Mouse (Mus musculus) cortical plate, adult 2 months (tissue): ENCODE results near the gene Pask. TPM values are rescaled to one million over a fixed set of nuclear protein-coding genes. Genes with fewer than 3 reads are reported as not detected.

Experiments used
- H3K27ac ChIP-seq: fragments of 200-500 bp; 2 replicates; pipeline ENCODE4 v1.5.1; 2012; ENCODE audit warnings: low read length, control low read depth, inconsistent platforms; ENCODE audit not compliant: insufficient read depth
- H3K4me1 ChIP-seq: fragments of 200-500 bp; 2 replicates; pipeline ENCODE4 v1.6.1; 2011; ENCODE audit warnings: low read length; ENCODE audit not compliant: control insufficient read depth, insufficient read depth
- H3K4me3 ChIP-seq: fragments of 200-500 bp; 2 replicates; pipeline ENCODE4 v1.5.1; 2011; ENCODE audit warnings: mild to moderate bottlenecking, low read length, control low read depth; ENCODE audit not compliant: insufficient read depth
- CTCF ChIP-seq: fragments of 200-500 bp; IDR thresholded peaks from 2 replicates; pipeline ENCODE4 v1.5.1; 2011; ENCODE audit warnings: mild to moderate bottlenecking, control low read depth, low read length; ENCODE audit not compliant: insufficient read depth; ENCODE audit errors: extremely low read depth
- POLR2A ChIP-seq: fragments of 200-500 bp; IDR thresholded peaks from 2 replicates; pipeline ENCODE4 v1.6.1; 2011; ENCODE audit warnings: mild to moderate bottlenecking, low read length, control low read depth; ENCODE audit not compliant: insufficient read depth; ENCODE audit errors: extremely low read depth
- polyA plus RNA-seq: library from polyadenylated mRNA; depleted of rRNA; stranded (reverse); fragments of >200 nt; gene quantifications from 2 replicates; pipeline ENCODE4 v1.2.3, GENCODE M21; 2012; rRNA removed

Pask gene
- polyA plus RNA-seq, 1 experiment: 6.4 TPM

- TF ChIP-seq POLR2A: no peak
- no peak for TF ChIP-seq CTCF
Observed at GRCm38 (mm10) chr1:93291591-93291990, 51.7 kb downstream of the Pask start.

DNA sequence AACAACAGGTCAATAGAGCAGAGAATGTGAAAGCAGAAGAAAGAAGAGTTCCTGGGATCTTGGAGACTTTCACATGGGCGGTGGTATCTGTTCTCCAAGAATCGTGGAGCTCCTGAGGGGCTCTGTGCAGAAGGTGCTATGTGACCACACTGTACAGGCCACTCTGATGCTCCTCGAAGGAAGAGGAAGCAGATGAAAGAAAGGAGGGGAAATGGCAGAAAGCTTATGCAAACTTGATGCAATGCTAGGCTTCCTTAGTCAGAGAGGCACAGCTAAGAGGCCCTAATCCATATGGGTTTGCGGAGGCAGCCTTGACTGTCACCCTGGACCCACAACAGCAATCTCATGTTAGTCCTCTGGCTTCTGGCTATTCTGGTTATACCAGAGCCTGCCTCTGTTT is 52.3 kb downstream of the Pask start:
- Histone ChIP-seq H3K4me1 (no peaks in the 10 kb centered on the region), H3K27ac (no peak overlapping the region), H3K4me3 (no peak overlapping the region)
- no peak for TF ChIP-seq POLR2A
- no peak for TF ChIP-seq CTCF

More at GRCm38 (mm10) chr1:93291591-93291990, 51.7 kb downstream of the Pask start:
- H3K4me1 ChIP-seq: no peaks in the 10 kb centered on the region
- H3K27ac ChIP-seq: no peak overlapping the region
- H3K4me3 ChIP-seq: no peak overlapping the region

DNA sequence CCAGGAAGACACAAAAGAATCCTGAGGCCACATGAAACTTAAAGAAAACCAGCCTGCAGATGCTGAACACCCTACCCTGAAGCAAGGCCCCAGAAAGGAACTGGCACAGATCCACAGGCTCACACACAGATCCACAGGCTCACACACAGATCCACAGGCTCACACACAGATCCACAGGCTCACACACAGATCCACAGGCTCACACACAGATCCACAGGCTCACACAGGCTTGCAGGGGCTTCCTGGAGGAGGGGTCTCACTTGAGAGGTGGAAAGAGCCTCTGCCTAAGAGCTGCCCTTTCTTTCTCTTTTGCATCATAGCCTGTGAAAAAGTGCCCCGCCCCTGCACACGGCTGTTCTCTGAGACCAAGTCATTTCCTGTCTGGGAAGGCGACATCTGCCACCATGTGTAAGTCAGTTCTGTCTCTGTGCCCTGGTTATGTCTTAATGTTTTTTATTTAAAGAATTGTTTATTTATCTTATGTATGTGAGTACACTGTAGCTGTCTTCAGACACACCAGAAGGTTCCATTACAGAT is 53.5 kb downstream of the Pask start:
- H3K4me1 ChIP-seq: no peaks in the 10 kb centered on the region
- H3K4me3 ChIP-seq: no peak overlapping the region
- H3K27ac ChIP-seq: no peak overlapping the region
- TF ChIP-seq POLR2A (no peak), CTCF (no peak)

DNA sequence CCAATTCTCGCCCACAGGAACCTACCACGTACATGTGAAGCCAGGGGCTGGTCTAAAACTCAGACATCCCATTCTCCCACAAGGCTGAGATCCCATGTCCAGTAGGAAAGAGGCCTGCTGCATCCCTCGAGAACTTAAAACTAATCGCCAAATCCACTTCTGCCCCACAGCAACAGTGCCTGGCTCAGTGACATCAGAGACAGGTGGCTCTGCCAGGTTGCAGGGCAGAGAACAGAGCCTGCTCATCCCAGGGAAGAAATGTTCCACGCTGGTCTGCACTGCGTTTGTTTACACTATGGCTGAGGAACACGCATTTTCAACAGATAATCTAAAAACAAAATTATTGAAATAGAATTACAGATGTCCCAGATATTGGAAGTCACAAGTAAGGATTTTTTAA is 66.2 kb downstream of the Pask start:
- TF ChIP-seq CTCF (no peak), POLR2A (no peak)
- no peak overlapping the region for H3K4me3 ChIP-seq
- H3K27ac ChIP-seq: no peak overlapping the region
- H3K4me1 ChIP-seq: no peaks in the 10 kb centered on the region

GRCm38 (mm10) chr1:93275561-93275960 is 67.7 kb downstream of the Pask start:
- TF ChIP-seq CTCF (no peak), POLR2A (no peak)
- H3K27ac ChIP-seq: no peak overlapping the region

DNA sequence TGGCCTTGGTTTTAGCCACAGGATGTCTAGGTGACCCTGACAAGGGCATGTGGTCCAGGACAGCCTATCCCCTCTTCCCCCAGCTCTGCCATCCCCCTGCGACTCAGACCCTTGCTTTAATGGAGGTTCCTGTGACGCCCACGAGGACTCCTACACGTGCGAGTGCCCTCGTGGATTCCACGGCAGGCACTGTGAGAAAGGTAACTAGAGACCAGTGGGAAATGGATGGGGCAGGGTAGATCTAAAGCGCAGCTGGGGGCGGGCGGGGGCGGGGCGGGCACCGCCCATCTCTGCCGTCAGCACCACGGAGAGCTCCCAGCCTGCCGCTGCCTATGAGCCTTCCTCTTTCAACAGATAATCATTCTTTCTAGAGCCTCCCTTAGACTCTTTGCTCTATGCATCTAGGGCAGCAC is 70.9 kb downstream of the Pask start:
- Histone ChIP-seq H3K4me1 (no peaks in the 10 kb centered on the region), H3K27ac (no peak overlapping the region), H3K4me3 (no peak overlapping the region)
- TF ChIP-seq CTCF (no peak), POLR2A (no peak)

More at GRCm38 (mm10) chr1:93275561-93275960, 67.7 kb downstream of the Pask start:
- Histone ChIP-seq H3K4me1 (no peaks in the 10 kb centered on the region), H3K4me3 (no peak overlapping the region)

- TF ChIP-seq CTCF: no peak
- no peak for TF ChIP-seq POLR2A
- no peak overlapping the region for H3K27ac ChIP-seq
- no peaks in the 10 kb centered on the region for H3K4me1 ChIP-seq
- H3K4me3 ChIP-seq: no peak overlapping the region
Observed at GRCm38 (mm10) chr1:93271751-93272150, 71.5 kb downstream of the Pask start.

DNA sequence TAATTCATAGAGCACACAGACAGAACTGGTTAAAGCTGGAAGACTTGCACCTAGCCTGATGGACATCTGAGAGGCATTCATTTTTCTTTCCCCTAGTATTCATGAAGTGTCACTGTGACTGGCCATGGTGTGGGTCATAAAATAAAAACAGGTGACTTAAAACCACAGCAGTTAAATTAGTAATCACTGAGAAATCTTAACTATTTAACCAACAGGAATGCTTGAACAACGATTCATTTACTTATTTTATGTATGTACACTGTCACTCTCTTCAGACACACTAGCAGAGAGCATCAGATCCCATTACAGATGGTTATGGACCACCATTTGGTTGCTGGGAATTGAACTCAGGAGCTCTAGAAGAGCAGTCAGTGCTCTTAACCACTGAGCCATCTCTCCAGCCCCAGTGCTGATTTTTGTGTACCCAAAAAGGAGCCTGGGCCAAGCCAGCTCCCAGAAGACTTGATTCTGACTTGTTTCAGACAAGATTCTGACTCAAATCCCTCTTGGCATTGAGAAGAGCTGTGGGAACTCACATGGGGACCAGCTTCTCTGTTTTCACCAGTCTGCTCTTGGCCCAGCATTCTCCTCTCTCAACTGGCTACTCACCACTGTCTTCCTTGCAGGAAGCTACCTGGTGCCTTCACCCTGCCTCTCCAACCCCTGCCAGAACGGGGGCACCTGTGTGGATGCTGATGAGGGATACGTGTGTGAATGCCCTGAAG is 72.6 kb downstream of the Pask start:
- no peaks in the 10 kb centered on the region for H3K4me1 ChIP-seq
- no peak overlapping the region for H3K4me3 ChIP-seq
- no peak for TF ChIP-seq CTCF
- no peak for TF ChIP-seq POLR2A
- H3K27ac ChIP-seq: no peak overlapping the region

DNA sequence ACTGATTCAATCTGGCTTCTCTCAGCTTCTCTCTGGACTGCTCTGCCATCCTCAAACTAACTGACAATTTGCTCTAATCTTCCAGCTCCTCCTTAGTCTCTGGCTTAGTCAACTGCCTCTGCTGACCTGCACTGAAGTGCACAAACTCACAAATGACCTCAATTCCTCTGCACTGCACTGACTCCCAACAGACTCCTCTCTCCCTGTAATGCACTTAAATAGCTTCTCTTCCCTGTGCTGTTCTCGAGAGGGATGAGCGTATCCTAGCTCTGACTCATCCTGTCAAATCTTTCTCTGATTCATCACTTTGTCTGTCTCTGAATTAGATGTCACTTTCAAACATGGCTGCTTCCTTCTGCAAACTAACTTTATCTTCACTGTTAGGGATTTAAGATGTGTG is 75.0 kb downstream of the Pask start:
- Histone ChIP-seq H3K27ac (no peak overlapping the region), H3K4me3 (no peak overlapping the region), H3K4me1 (no peaks in the 10 kb centered on the region)
- TF ChIP-seq POLR2A: no peak
- TF ChIP-seq CTCF: no peak

- TF ChIP-seq CTCF (no peak), POLR2A (no peak)
- no peaks in the 10 kb centered on the region for H3K4me1 ChIP-seq
- H3K4me3 ChIP-seq: no peak overlapping the region
- H3K27ac ChIP-seq: no peak overlapping the region
Observed at GRCm38 (mm10) chr1:93267207-93267606, 76.1 kb downstream of the Pask start.

Other genes starting within 250 kb of the Pask start
- 349 and 356 TPM in 2 replicates for gene Kif1a, start 241.5 kb downstream of the Pask start, polyA plus RNA-seq
- gene Agxt, start 208.2 kb downstream of the Pask start, polyA plus RNA-seq: not detected in 2 replicates
- gene 2310007B03Rik, start 182.5 kb downstream of the Pask start, polyA plus RNA-seq: not detected in 2 replicates
- 0.15 and 0.29 TPM in 2 replicates for gene Crocc2, start 174.8 kb downstream of the Pask start, polyA plus RNA-seq
- 6.3 and 7.1 TPM in 2 replicates for gene Sned1, start 107.6 kb downstream of the Pask start, polyA plus RNA-seq
- 18.7 and 19.0 TPM in 2 replicates for gene Mterf4, start 37.6 kb downstream of the Pask start, polyA plus RNA-seq
- gene Ppp1r7, start 628 bp downstream of the Pask start, polyA plus RNA-seq: 27.3 and 30.4 TPM in 2 replicates
- 0.65 and 0.81 TPM in 2 replicates for gene Ano7, start 30.4 kb upstream of the Pask start, polyA plus RNA-seq
- gene Hdlbp, start 135.3 kb upstream of the Pask start, polyA plus RNA-seq: 92.1 and 93.3 TPM in 2 replicates
- 4.1 and 5.1 TPM in 2 replicates for gene Farp2, start 168.6 kb upstream of the Pask start, polyA plus RNA-seq